Mouse (Mus musculus) heart, adult 8-10 months (tissue): ENCODE measurements around the gene Aldh9a1. TPM values are rescaled to one million over a fixed set of nuclear protein-coding genes. Genes with fewer than 3 reads are reported as not detected.
"Not testable (repeated sequence)": the region's sequence is repeated elsewhere in the genome, so short reads cannot be mapped to it uniquely, and the experiment has no call there.

Experiments
- DNase-seq: peaks from one replicate; pipeline ENCODE4 v3.0.0; 2022; ENCODE audit warnings: low spot score
- total RNA-seq, 4 experiments: library from RNA; stranded (reverse); gene quantifications; 2 replicates each; pipeline ENCODE4 v1.2.4; 2022

Aldh9a1 gene
- 10 to 100 TPM; 15.1 to 27.6 (median 20.4) TPM for total RNA-seq

DNA sequence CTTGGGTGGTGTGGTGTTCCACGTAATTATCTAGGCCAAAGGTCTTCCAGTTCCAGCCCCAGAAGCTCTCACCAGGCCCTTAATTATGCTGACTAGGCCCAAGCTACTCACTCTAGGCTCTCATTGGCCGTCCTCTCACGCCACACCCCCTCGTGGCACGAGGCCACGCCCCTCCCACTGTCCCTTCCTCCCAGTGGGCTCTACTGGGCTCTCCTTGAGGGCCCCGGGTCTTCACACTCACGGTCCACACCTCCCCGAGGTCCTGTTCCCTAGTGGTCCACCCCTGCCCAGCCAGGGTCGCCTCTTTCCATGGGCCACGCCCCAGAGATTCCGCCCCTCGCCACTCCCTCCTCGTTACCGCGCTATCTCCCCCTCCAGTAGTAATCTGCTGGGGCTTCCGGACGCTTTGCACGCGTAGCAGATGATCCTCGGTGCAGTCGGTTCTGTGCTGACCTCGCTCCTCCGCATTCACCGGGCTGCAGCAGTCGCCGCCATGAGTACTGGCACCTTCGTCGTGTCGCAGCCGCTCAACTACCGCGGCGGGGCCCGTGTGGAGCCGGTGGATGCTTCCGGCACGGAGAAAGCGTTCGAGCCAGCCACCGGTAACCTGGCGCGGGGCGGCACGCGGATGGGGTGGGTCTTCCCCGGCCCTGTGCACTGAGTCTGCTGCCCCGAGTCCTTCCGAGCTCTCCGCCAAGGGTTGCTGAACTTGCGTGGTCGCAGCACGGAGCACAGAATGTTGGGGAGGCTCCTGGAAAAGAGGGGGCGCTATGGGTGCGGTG, at the start of gene Aldh9a1:
Aldh9a1 (plus strand) TSS at position 177 of the 782 bp plus-strand sequence.
- peak; percentile 92 for DNase-seq

DNA sequence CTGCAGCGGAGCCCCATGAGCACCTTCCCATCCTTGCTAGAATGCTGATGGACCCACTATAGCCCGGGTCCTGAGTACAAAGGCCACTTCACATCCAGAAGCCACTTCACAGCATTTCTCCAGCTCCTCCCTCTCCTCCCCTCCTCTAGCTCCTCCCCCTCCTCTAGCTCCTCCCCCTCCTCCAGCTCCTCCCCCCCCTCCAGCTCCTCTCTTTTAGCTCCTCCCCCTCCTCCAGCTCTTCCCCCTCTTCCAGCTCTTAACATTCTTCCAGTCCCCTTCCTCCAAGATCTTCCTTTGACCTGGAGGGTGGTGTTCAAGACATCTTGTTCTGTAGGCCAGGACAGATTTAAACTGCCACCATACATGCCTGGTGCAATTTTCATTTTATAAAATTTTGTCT, 49.7 kb upstream of the Aldh9a1 start:
- DNase-seq: no peak

DNA sequence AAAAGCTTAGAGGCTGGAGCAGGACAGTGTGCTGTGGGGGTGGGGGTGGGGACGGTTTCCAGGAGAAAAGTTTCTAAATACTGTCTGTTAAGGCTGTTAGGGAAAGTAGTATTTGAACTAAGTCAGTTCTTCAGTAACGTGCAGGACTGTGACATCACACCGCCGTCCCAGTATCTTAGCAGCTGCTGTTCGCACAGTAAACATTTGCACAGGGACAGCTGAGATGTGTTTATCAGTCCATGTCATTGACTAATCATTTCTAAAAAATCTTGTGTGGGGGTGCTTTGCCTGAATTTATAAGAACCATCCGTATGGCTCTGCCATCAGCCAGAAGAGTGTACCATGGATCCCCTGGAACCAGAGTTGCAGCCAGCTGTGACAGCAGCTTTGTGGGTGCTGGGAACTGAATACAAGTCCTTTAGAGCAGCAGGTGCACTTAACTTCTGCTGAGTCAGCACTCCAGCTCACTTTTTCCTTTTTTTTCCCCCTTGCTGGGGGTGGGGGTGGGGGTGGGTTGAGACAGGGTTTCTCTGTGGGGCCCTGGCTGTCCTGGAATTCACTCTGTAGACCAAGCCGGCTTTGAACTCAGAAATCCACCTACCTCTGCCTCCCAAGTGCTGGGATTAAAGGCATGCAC, 44.2 kb upstream of the Aldh9a1 start:
- no peak for DNase-seq

DNA sequence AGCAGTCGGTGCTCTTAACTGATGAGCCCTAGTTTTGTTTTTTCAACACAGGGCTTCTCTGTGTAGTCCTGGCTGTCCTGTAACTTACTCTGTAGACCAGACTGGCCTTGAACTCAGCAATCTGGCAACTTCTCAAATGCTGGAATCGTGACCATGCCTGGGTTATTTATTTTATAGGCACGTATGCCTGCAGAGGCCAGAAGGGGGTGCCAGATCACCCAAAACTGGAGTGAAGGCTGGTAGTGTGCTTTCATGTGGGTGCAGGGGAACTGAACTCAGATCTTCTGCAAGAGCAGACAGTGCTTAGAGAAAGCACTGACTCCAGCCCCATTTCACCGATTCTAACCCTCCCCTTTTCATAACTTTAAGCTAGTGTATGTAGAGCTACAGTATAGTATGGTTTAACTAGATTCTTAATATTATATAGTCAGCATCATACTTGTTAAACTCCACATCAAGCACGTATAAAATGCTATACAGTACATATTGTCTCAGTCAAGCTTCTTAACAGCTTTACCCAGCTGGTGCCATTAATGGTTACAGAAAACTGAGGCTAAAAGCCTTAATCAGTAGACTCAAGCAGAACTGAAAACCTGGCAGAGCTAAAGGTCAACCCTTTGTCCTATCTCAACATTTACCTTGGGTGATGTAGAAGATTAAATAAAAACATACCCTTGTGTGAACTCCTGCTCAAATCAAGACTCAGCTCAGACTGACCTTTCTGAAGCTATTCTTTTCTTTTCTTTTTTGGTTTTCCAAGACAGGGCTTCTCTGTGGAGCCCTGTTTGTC, 43.1 kb upstream of the Aldh9a1 start:
- DNase-seq: peak; percentile 44

DNA sequence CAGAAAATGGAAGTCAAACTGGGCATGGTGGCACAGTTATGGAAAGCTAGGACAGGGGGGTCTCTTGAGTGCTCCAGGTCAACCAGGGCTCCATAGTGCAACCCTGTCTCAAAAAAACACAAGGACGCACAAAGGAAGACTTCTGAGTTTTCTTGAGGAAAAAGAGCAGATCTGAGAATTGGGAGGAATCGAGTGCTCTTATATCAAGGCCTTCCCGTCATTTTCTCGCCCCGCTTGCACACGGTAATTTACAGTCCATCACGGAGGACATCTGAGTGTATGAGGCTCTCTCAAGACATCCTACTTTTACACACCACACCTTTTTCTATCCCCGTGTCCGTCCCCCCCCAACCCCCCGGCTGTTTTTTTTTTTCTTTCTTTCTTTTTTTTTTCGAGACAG, 42.1 kb upstream of the Aldh9a1 start:
- no peak for DNase-seq

DNA sequence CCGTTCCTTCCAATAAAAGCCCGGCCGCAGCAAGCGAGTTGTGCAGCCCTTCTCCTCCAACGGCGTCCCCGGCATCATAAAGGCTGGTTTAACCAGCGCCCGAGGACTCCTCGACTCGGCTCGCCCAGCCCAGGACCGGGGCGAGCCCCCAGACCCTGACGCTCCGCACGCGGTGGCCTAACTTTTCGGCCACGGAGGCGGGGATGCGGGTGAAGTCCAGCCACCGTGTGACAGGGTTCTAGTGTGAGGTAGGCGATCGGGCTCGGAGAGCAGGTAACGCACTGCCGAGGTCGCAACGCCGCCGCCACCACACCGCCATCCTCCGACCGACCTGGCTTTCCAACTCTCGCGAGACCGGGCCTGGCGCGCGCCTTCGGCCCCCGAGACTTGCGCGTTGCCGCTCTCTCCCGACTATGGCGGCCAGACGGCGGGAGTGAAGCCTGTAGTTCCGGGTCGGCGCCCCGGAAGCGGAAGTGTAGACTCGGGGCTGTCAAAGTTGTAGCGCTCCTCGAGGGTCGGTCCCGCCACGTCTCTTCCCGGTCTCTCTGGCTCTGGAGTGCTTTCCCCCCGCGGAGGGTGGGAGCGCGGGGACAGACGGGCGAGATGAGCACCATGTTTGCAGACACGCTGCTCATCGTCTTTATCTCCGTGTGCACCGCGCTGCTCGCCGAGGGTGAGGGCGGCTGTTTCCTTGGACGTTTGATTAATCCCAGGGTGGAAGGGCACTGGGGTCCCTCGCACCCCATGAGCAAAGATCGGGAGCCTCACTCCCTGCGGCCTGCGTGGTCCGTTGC, 41.3 kb upstream of the Aldh9a1 start, which contains the start of gene Tmco1:
Tmco1 (plus strand) TSS at position 118 of the 794 bp plus-strand sequence.
- DNase-seq: peak; percentile 96

DNA sequence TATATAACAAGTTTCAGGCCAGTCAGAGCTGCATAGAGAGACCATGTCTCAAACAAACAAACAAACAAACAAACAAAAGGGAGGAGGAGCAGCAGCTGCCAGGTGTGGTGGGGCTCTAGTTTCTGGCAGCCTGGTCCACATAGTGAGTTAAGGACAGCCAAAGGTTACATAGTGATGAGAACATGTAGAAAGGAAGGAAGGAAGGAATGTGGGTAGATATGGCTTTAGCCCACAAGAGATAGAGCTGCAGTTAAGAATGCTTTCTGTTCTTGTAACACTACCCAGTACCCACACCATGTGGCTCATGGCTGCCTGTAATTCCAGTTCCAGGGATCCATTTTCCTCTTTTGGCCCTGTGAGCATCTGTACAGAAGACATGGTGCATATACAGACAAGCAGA, 37.4 kb upstream of the Aldh9a1 start:
- no peak for DNase-seq

DNA sequence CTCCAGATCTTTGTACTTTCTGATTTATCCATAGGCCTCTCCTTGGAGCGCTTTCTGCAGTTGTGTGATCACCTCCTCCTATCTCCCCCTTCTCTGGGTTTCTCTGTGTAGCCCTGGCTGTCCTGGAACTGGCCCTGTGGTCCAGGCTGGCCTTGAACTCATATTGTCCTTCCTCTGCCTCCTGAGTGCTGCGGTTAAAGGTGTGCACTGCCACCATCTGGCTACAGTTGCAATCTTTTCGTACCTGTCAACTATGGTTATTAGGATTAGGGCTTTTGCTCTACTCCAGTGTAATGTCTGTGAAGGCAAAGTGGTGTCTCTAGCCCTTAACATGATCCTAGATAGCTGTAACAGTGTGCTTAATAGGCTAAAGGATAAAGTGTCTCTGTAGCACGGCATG, 36.6 kb upstream of the Aldh9a1 start:
- DNase-seq: no peak

DNA sequence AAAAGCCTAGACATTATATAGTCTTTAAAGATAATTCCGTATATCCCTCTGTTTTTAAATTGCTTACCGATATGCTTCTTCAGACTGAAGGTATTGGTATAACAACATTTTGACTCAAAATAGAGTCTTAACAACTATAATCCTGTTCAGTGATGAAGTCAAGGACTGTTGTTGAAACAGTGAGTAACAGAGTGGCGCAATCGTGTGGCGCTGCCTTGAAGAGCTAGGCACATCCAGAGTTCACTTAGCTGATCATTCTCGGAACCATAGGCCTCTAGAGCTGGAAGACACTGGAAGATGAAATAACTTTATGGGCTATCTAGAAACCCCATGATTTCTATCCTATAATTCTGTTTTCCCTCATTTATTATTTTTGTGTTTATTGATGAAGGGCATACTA, 28.1 kb upstream of the Aldh9a1 start:
- DNase-seq: no peak

DNA sequence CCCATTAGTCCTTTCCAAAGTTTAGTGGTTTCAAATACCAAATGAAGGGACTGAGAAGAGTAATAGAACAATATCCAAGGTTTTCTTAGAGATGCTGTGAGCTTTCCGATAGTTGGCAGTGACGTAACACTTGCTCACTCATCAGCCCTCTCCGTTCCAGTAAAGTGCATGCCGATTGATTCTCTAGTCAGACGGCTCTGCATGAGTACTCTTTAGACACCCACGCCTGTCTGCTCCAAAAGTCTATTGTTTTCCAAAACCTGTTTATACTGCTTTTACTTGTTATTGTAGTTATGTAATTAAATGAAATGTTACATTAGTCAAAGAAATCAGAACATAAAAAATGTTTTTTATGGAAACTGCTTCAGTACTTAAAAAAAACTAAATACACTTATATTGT, 21.0 kb upstream of the Aldh9a1 start:
- DNase-seq: no peak

DNA sequence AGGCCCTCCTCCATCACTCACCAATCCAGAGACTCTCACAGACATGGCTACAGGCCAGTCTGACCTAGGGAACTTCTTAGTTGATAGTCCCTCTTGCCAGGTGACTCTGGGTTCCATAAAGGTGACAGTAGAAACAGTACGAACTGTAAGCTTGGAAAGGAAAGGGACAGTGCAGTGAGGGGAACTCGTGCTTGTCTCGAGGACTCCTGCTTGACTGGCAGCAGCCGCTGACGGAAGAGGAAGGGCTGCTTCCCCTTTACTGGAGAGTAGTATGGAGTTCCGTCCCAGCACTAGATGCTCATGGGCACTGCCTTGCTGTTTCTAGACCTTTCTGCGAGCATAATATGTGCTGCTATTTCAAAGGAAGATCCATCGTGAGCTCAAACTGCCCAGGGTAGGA, 18.7 kb upstream of the Aldh9a1 start:
- no peak for DNase-seq

DNA sequence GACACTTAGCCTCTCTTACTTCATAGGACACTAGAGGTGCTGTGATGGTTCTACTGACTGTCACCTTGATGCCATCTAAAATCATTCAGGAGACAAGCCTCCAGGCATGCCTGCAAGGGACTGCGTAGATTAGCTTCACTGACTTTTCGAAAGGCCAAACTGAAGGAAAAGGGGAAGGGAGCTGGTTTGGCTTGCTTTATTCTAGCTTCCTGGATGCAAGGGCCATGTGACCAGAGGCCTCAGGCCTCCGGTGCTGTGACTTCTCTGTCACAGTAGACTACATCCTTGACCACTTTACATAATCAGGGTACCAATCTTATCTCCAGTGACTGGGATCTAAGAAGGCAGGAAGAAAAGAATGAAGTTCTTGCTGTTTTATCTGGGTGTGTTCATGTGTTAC, 13.4 kb upstream of the Aldh9a1 start:
- DNase-seq: no peak

DNA sequence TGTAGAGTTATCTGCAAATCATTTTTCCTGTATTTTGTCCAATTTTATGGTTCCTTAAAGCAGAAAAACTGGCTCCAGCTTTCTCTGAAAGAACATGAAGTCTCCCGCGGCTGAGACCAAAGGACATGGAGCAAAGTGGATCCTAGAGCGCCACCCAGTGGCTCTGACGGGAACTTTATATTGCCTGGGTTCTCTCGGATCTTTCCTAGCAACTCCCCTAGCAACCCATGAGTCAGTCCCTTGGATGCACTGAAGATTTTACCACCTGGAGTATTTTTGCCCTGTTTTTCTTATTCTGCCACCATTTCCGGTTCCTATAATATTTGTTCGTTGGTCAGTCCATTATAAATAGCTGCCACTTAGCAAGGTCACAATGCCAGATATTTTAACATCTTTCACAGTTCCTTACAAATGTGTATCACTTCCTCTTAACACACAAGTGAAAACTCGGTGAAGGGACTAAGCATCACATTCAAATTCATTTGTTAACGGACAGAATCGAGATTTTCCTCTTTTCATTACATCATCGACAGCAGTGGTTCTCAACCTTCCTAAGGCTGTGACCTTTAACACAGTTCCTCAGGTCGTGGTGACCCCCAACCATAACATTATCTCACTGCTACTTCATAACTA, 12.2 kb upstream of the Aldh9a1 start:
- peak; percentile 79 for DNase-seq

DNA sequence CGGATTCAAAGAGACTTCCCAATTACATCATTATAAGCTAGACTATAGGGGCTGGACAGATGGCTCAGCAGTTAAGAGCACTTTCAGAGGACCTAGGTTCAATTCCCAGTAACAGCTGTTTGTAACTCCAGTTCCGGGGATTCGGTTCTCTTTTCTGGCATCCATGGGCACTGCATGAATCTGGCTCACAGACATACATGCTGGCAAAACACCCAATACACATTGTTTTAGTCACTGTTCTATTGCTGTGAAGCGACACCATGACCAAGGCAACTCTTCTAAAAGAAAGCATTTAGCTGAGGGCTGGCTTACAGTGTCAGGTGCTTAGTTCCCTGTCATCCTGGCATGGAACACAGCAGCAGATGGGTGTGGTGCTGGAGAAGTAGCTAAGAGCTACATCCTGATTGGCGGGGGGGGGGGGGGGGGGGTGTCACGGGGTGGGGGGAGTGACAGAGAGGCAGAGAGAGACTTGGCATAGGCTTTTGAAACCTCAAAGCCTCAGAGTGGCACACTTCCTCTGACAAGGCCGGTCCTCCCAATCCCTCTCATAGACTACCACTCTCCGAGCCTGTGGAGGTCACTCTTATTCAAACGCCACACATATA, 10.5 kb upstream of the Aldh9a1 start:
- DNase-seq: no peak

DNA sequence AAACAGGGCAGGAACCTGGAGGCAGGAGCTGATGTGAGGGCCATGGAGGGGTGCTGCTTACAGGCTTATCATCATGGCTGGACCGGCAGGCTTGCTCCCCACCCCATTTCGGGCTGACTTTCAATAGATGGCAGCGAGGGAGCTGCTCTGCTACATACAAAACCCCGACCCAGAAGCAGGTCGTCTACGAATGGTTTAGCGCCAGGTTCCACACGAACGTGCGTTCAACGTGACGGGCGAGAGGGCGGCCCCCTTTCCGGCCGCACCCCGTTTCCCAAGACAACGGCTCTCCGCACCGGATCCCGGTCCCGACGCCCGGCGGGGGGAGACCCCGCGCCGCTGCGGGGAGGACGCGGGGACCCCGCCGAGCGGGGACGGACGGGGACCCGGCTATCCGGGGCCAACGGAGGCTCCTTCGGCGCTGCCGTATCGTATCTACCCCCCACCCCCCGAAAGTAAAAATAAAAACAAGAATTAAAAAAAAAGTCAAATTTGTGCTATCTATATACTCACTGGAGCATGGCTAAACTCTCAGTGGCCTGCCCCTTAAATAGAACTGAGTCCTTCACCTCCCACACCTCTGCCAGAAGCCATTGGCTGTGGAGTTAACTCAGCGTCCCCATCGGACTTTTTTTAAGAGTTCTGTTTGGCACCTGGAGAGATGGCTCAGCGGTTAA, 9.5 kb upstream of the Aldh9a1 start:
- no peak for DNase-seq

DNA sequence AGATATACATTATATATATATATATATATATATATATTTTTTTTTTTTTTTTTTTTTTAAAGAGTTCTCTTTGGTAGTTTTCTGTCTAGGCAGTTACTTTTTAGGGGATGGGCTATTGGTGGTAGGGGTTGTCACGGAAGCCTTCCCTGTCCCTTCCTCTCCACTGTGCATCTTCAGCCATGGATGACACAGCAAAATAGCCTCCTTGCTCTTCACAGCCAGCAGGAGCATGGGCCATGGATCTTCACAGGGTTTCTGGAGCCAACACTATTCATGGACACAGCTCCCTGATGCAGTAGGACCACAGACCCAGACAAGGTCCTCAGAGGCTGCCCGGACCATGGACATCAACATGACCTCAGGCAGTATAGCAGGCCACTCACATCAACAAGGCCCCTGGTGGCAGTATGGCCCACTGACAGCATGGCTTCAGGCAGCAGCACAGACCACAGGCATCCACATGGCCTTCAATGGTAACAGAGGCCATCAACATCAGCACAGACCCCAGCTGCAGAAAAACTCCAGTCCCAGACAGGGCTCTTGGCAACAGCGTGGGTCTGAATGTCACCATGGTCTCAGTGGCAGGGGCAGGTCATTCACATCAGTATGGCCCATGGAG, 8.8 kb upstream of the Aldh9a1 start:
- no peak for DNase-seq

DNA sequence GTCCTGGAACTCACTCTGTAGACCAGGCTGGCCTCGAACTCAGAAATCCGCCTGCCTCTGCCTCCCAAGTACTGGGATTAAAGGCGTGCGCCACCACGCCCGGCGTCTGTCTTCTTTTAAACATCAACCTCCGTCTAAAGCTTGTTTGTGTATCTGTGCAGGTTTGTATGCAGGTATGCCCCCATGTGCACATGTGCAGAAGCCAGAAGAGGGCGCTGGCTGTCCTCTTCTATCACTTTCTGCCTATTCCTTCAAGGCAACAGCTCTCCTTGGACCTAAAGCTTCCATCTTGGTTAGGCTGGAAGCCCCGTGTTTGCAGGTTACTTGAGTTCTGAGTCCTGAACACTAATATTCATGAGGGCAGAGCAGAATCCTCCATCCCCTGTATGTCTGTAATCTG, 7.0 kb upstream of the Aldh9a1 start:
- DNase-seq: no peak

DNA sequence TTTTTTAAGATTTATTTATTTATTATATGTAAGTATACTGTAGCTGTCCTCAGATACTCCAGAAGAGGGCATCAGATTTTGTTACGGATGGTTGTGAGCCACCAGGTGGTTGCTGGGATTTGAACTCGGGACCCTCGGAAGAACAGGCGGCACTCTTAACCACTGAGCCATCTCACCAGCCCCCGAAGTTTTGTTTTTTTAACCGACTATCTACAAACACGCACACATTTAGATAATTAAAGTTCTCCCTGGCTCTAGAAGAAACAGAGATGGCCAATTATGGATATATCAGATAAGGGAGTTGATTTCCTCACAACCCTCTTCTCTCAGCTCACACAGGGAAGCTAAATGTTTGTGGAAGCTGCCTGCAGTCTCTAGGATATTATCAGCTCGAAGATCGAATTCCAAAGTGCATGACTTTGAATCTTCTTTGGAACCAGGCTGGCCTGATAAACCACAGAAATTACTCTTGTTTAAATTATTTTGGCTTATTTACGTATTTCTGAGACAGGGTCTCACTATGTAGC, 3.7 kb upstream of the Aldh9a1 start:
- DNase-seq: not testable (repeated sequence)

DNA sequence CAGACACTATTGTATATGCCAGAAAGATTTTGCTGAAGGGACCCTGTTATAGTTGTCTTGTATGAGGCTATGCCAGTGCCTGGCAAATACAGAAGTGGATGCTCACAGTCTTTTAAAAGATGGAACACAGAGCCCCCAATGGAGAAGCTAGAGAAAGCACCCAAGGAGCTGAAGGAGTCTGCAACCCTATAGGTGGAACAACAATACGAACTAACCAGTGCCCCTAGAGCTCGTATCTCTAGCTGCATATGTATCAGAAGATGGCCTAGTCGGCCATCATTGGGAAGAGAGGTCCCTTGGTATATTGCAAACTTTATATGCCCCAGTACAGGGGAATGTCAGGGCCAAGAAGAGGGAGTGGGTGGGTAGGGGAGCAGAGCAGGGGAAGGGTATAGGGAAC, 585 bp upstream of the Aldh9a1 start:
- not testable (repeated sequence) for DNase-seq
